In genomic region chr13:99669987-99670534, GRCm38 (mm10) we compare ENCODE assay signal across 26 mouse cellular contexts.
DNase-seq lines count a peak whose midpoint lies in the region; ATAC-seq and TF ChIP-seq lines count a peak whose summit lies in the region.
"Had no signal": no experiment of that assay in that cellular context is flagged by ENCODE, and none has a peak within 500 bp of the region (broad histone marks: within the 10 kb centered on the region; RNA-seq: fewer than 3 reads in every experiment).

No protein-coding gene starts in this region.

- no peak overlapping the region for H3K4me3 ChIP-seq in heart, embryonic 13.5 days
- H3K4me3 ChIP-seq in heart, adult 2 months, result no peak overlapping the region
- H3K4me3 ChIP-seq in layer of hippocampus, adult 2 months, result no peak overlapping the region
- H3K4me3 ChIP-seq: embryonic facial prominence, embryonic 10.5 days; forebrain, embryonic 15.5 days; hindbrain, embryonic 12.5 days; midbrain, embryonic 10.5 days; myocyte; neural tube, embryonic 13.5 days had no signal

- no peak overlapping the region for H3K4me2 ChIP-seq in heart, embryonic 13.5 days
- H3K4me2 ChIP-seq: forebrain, embryonic 15.5 days; hindbrain, embryonic 12.5 days; neural tube, embryonic 13.5 days had no signal

- H3K27me3 ChIP-seq in heart, embryonic 13.5 days (replicated peaks), result no peaks in the 10 kb centered on the region
- no peaks in the 10 kb centered on the region for H3K27me3 ChIP-seq in heart, adult 2 months (ENCODE audit: control insufficient read depth, insufficient read depth, low read length)
- H3K27me3 ChIP-seq: hindbrain, embryonic 12.5 days; neural tube, embryonic 13.5 days; Patski had no signal

- no peak for TF ChIP-seq EP300 in heart, adult 2 months (IDR thresholded peaks at IDR 0.05; ENCODE audit: insufficient read depth, low read depth, low read length)

- peaks cover 37% of the 10 kb centered on the region for H3K4me1 ChIP-seq in heart, embryonic 13.5 days
- H3K4me1 ChIP-seq in heart, adult 2 months (ENCODE audit: control insufficient read depth, insufficient read depth, low read length), result peaks cover 3% of the 10 kb centered on the region; the same call in 1 of the 2 replicates
- H3K4me1 ChIP-seq: embryonic facial prominence, embryonic 10.5 days had no signal

- no peaks in the 10 kb centered on the region for H3K36me3 ChIP-seq in heart, embryonic 13.5 days
- no peaks in the 10 kb centered on the region for H3K36me3 ChIP-seq in heart, adult 2 months (ENCODE audit: control insufficient read depth, insufficient read depth, low read length)
- H3K36me3 ChIP-seq: embryonic facial prominence, embryonic 10.5 days; forebrain, embryonic 15.5 days; G1E; hindbrain, embryonic 12.5 days; midbrain, embryonic 10.5 days; neural tube, embryonic 13.5 days had no signal

- H3K27ac ChIP-seq in heart, embryonic 13.5 days (replicated peaks), result peak overlapping the region; percentile 54
- no peak overlapping the region for H3K27ac ChIP-seq in heart, adult 2 months
- peak overlapping the region; percentile 83 for H3K27ac ChIP-seq in layer of hippocampus, adult 2 months
- H3K27ac ChIP-seq: embryonic facial prominence, embryonic 10.5 days; forebrain, embryonic 15.5 days; hindbrain, embryonic 12.5 days; macrophage; midbrain, embryonic 10.5 days had no signal

- no peaks in the 10 kb centered on the region for H3K9me3 ChIP-seq in heart, embryonic 13.5 days
- H3K9me3 ChIP-seq: embryonic facial prominence, embryonic 10.5 days; forebrain, embryonic 15.5 days; hindbrain, embryonic 12.5 days; midbrain, embryonic 10.5 days; neural tube, embryonic 13.5 days had no signal

- no peak for TF ChIP-seq POLR2A in heart, adult 2 months (IDR thresholded peaks at IDR 0.05; ENCODE audit: insufficient read depth, low read depth, low read length)

- TF ChIP-seq CTCF in heart, adult 2 months (IDR thresholded peaks at IDR 0.05), result no peak
- TF ChIP-seq CTCF in layer of hippocampus, adult 2 months (conservative IDR thresholded peaks at IDR 0.05), result no peak

- no peaks in the 10 kb centered on the region for H3K79me2 ChIP-seq in heart, adult 2 months (replicated peaks; ENCODE audit: control insufficient read depth, insufficient read depth, low read length)

- no peak overlapping the region for H3K9ac ChIP-seq in heart, embryonic 13.5 days
- H3K9ac ChIP-seq in heart, adult 2 months (ENCODE audit: low read depth, low read length), result no peak overlapping the region
- H3K9ac ChIP-seq: forebrain, embryonic 15.5 days; hindbrain, embryonic 12.5 days; neural tube, embryonic 13.5 days had no signal

- 44% methylated on average over 8 of the region's 8 CpGs for WGBS in heart, embryonic 13.5 days
- WGBS in heart, adult 2 months, result 72% methylated on average over 8 of the region's 8 CpGs

- DNase-seq in heart, adult 2 months, result no peak
- peak; percentile 20 to 36 for DNase-seq in layer of hippocampus, adult 2 months (ENCODE audit: low spot score in 2 of 2)
- DNase-seq in layer of hippocampus, postnatal 10 days (ENCODE audit: low spot score in 2 of 2), result no peak
- peak; percentile 80 for DNase-seq in adrenal gland, postnatal 14 days
- DNase-seq in lung, adult 18-20 months, result no peak
- no peak for DNase-seq in testis, postnatal 14 days (ENCODE audit: low spot score)
- DNase-seq: cerebellum, adult 11-12 months; cerebellum, postnatal 10 days; gastrocnemius, postnatal 14 days; kidney, adult 11 months; retina, postnatal 1 day; right cerebral cortex, postnatal 25 days; spleen, adult 18-20 months; thymus, postnatal 14 days had no signal

- 0 out of 2 replicates have a peak, but pooled peaks have one; percentile 38 for ATAC-seq in heart, embryonic 13.5 days (ENCODE audit: extremely low read depth, insufficient number of reproducible peaks, low FRiP score, low TSS enrichment)
- ATAC-seq: forebrain, embryonic 15.5 days; lung, postnatal 0 days; midbrain, embryonic 16.5 days; Patski had no signal

- intact Hi-C loops in heart, adult 2 months (cut with DNase I), result no loop called here

Comparison
In these comparisons a context has a peak if more than half of its experiments do, and no peak if none do; other contexts are left out.
1. DNase-seq: peak in layer of hippocampus, adult 2 months (2 of 2) and adrenal gland, postnatal 14 days (single experiment); none in heart, adult 2 months (0 of 2), layer of hippocampus, postnatal 10 days (0 of 2), lung, adult 18-20 months (0 of 2) and testis, postnatal 14 days (single experiment).